Mouse (Mus musculus) brain, embryonic 14.5 days (tissue): ENCODE measurements at regions not wholly inside any gene's neighbourhood (a gene's known extent, or its start where the extent isn't known, plus 50 kb on each side); places are given as distances from the start of the nearest gene placed in this dataset.

ENCODE experiments used
- DNase-seq: peaks from one replicate; pipeline ENCODE4 v3.0.0-alpha.2; 2011; ENCODE audit warnings: low read depth
- CTCF ChIP-seq: fragments of 200-500 bp; IDR thresholded peaks from 2 replicates; pipeline ENCODE4 v1.5.1; 2012; ENCODE audit warnings: inconsistent platforms, mild to moderate bottlenecking, moderate library complexity, borderline replicate concordance; ENCODE audit not compliant: insufficient read depth, insufficient read length; ENCODE audit errors: extremely low read depth
- POLR2A ChIP-seq: fragments of 200-500 bp; IDR thresholded peaks from 2 replicates; pipeline ENCODE4 v1.6.1; 2012; ENCODE audit warnings: mild to moderate bottlenecking, inconsistent platforms, borderline replicate concordance; ENCODE audit not compliant: poor library complexity, insufficient read depth, insufficient read length, severe bottlenecking; ENCODE audit errors: extremely low read depth

GRCm38 (mm10) chr2:77358176-77358575 is 77.8 kb upstream of the Sestd1 start:
- TF ChIP-seq CTCF (no peak), POLR2A (no peak)
- no peak for DNase-seq

GRCm38 (mm10) chr2:77356798-77357197 is 76.4 kb upstream of the Sestd1 start:
- TF ChIP-seq CTCF (peak; percentile 25; the same call in 1 of the 2 replicates), POLR2A (no peak)
- DNase-seq, result peak; percentile 60

- TF ChIP-seq POLR2A (no peak), CTCF (no peak)
- DNase-seq, result no peak
These were observed 71.7 kb upstream of the Sestd1 start for GRCm38 (mm10) chr2:77351987-77352628.

- DNase-seq, result no peak
- TF ChIP-seq CTCF, result no peak
- TF ChIP-seq POLR2A, result no peak
These were observed 66.6 kb upstream of the Sestd1 start for GRCm38 (mm10) chr2:77347027-77347426.

- no peak for DNase-seq
These were observed 63.5 kb upstream of the Sestd1 start for GRCm38 (mm10) chr2:77343736-77344440.

GRCm38 (mm10) chr2:77342416-77342815 is 62.0 kb upstream of the Sestd1 start:
- TF ChIP-seq CTCF (no peak), POLR2A (no peak)
- peak; percentile 62 for DNase-seq

More at GRCm38 (mm10) chr2:77343736-77344440, 63.5 kb upstream of the Sestd1 start:
- TF ChIP-seq CTCF (peak; percentile 40; the same call in 1 of the 2 replicates), POLR2A (no peak)

- DNase-seq, result peak; percentile 87
- peak; percentile 90 for TF ChIP-seq CTCF
- no peak for TF ChIP-seq POLR2A
These were observed 61.4 kb upstream of the Sestd1 start for GRCm38 (mm10) chr2:77341575-77342332.

- TF ChIP-seq POLR2A, result no peak
- no peak for TF ChIP-seq CTCF
These were observed 59.7 kb upstream of the Sestd1 start for GRCm38 (mm10) chr2:77340076-77340475.

GRCm38 (mm10) chr2:77337786-77338406 is 57.5 kb upstream of the Sestd1 start:
- TF ChIP-seq CTCF (no peak), POLR2A (no peak)
- no peak for DNase-seq

More at GRCm38 (mm10) chr2:77340076-77340475, 59.7 kb upstream of the Sestd1 start:
- no peak for DNase-seq

- DNase-seq, result no peak
- TF ChIP-seq CTCF, result no peak
- TF ChIP-seq POLR2A, result no peak
These were observed 56.9 kb upstream of the Sestd1 start for GRCm38 (mm10) chr2:77337318-77337717.

- no peak for DNase-seq
- TF ChIP-seq POLR2A, result no peak
- TF ChIP-seq CTCF, result no peak
These were observed 56.4 kb upstream of the Sestd1 start for GRCm38 (mm10) chr2:77336810-77337209.

GRCm38 (mm10) chr2:77334706-77335105 is 54.3 kb upstream of the Sestd1 start:
- no peak for TF ChIP-seq POLR2A
- no peak for TF ChIP-seq CTCF

More at GRCm38 (mm10) chr2:77334706-77335105, 54.3 kb upstream of the Sestd1 start:
- no peak for DNase-seq
